Mouse (Mus musculus) thymus, postnatal 14 days (tissue): ENCODE measurements at regions not wholly inside any gene's neighbourhood (a gene's known extent, or its start where the extent isn't known, plus 50 kb on each side); places are given as distances from the start of the nearest gene placed in this dataset.

Experiments used
- DNase-seq: peaks from one replicate; pipeline ENCODE4 v3.0.0; 2021

DNA sequence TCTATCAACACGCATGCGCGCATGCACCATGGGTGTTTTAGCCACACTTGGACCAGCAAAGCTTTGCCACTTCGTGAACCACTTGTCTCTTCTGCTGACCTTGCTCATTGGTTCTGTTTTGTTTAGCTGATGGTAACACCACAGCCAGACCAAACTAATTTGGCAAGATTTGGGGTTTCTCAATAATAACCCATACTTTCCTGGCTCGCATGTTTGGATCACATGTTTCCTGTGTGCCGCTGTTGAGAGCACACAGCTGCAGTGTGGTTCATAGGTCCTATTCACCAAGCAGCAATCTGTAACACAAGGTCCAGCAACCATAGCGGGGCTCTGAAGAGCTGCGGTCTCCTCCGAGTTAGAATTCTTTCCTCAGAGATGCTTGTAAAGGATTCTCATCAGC, 126.4 kb upstream of the Gas1 start:
- no peak for DNase-seq

DNA sequence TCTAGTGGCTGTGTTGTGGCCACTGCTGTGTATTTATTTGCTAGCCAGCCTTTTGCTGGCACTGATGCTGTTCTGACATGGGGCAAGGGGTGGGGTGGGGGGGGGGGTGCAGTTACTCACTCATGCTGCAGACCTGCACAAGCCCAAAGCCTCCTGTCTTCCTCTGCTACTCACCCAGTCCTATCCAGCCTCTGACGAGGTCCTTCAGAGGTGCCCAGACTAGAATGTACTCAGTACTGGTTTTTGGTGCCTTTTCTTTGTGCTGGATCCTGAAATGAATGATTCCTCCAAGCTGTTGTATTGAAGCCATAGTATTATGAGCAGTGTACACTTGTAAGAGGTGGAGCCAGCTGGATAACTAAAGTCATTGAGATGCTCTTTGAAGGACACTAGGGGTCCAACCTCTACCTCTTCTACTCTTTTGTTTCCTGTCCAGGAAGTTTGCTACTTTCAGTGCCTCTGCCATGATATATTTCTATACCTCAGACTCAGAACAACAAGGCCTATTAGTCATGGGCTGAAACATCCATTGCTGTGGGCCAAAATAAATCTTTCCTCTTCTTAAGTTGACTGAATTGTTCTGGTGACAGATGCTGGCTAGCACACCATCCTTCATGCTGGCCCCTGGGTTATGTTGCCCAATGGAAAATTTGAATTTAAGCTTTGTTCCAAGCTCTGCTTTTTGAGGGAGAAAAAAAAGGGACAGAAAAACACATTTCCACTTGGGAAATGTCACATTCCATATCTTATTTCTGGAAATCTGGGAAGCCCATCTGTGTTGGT, 128.1 kb upstream of the Gas1 start:
- no peak for DNase-seq

DNA sequence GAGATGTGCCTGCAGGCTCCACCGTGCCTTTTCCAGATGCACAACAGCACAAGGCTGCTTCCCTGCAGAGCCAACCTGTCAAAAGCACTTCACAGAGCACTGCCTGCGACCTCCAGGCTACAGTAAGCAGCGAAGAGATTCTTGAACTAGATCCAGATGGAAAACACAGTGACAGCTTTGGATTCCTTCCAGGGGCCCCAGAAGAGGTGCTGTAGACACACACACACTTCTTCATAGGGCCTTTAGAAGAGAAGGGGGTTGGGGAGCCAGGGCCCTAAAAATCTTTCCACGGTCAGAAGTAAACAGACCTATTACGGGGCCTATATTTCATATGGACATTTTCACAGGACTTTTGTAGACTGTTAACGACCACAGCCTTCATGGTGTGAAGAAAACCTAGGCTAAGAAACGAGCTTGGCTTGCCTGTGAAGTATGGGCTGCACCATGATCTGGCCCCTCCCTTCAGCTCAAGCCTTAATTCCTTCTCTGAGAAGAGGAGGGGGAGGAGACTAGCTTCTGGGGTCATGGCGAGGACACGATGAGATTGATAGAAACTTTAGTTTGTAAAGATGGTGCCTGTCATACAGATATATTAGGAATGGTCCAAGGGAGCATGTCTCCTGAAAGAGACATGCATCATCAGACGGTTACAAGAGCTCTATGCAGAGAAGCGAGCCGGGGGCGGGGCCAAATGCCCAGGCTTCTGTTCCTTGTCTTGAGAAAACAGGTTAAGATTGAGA, 131.1 kb upstream of the Gas1 start:
- no peak for DNase-seq

DNA sequence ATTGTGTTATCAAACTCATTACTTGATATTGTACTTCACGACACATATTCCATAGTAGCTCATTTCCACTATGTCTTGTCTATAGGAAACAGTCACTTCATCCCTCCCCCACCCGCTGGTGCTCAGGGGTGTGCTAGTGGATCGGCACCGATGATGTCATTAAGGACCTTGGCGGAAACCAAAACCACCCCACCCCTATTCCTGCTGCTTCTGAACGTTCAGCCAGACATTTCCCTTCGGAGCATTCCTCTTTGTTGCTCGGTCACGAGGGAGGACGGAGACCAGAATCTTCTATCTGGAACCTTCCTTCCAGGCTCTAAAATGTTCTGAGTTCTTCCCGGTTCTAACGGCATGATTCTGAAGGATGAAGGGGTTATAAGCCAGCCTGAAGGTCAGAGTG, 132.3 kb upstream of the Gas1 start:
- DNase-seq, result no peak

DNA sequence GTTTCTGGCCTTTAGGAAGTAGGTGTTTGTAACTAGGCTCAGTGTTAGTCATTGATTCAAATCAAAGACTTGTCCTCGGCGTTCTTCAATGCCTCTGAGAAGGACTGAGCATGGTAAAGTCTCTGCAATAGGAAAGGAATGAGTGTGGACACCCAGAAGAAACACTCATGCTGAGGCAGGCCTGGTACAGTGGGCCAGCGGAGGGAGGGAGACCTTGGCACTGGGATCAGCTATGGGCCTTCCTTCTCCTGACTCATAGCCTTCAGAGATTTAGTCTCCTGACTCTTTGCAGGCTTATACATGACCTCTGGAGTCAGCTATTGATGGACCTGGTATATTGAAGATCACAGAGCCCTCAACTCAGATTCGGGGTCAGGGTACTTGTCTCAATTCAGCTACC, 132.8 kb upstream of the Gas1 start:
- no peak for DNase-seq

DNA sequence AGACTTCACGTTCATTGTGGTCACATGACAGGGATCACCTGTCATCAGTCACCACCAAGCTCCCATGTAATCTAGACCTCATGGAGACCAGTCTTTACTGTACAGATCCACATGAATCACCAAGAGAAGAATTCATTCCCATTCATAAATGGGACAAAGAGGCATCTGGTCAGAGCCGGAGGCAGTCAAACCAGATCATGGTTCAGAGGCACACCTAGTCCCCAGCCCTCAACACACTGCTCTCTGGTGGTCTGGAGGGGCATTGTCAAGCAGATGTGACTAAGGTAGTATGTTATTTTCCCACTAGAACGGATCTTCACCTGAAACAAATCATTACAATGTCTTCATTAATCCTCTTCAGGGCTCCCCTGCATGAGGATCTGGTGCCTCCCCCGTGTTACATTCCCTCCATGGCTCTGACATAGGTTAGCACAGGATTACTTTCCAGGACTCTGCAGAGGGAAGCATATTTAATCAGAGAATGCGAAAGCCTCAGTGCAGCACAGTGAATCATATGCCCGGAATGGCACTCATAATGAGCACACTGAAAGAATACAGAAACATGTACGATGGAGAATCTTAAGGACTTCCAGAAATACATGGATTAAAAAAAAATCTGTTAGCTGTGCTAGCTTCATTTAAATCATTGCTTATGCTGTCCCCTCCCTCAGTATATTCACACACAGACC, 135.4 kb upstream of the Gas1 start:
- DNase-seq, result no peak

DNA sequence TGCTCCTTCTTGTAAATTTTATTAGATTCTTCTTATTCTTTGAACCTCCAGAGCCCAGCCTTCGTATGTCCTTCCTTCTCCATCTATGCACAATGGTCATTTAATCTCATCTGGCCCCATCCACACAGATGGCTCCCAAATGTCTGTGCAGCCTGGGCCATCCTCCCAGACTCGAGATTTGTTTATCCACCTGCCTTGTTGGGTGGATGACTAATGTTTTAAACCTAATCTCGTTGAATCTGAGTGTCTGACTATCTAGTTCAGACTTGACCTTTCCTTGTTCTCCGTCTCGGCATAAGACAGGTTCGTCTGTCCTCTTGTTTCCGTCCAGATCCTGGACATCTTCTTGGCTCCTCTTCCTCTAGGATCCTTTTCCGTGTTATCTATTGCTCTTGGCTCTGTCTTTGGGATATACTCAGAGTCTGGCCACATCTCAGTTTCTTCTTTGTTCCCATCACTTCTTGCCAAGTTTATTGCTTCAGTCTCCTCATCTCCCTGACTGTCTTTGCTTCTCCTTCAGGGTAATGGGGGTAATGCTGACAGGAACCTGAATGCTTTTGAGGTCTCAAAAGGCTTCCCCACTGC, 141.4 kb upstream of the Gas1 start:
- no peak for DNase-seq

DNA sequence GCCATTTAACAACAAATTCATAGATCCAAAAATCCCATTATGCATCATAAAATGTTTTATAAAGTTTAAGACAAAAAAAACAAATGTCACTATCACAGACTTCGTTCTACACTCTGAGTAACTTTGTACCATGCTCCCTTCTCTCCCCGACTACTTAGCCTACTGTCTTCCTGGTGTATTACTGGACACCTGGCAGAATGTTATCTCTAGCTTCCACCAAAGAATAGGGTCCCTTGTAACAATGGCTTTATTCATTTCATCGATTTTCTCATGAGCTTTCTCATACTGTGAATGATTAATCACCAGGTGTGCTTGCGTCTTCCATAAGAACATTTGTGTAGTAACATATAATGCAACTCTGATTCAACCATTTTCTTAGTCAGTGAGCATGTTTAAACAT, 142.1 kb upstream of the Gas1 start:
- DNase-seq, result no peak

DNA sequence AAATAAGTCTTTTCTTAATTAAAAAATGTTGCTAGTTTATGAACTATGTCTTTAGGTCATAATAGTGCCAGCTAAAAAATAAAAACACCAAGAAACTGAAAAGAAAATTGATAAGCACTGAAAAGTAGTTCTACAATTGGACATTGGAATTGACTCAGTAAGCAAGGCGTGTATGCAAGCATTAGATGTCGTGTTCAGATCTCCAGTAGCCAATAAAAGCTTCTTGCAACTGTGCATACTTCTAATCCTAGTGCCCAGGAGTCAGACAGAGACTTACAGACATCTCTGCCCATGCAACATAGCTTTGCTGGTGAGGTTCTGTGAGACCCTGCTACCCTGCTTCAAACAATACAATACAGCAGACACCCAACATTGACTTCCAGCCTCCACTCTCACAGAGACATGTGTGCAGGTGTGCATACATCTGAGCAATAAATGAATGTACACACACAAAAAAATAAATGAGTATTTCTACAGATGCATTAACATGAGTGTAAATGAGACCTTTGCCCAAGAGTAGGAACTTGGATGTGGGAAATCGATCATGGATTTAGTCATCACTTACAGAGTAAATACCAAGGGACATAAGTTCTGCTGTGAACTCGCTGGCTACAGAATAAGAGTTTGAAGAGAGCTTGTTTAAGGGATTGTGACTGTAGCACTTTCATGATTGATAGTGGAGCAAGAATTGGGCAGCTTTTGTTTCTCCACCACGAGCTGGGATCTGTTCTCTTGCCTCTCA, 142.9 kb upstream of the Gas1 start:
- DNase-seq, result no peak

DNA sequence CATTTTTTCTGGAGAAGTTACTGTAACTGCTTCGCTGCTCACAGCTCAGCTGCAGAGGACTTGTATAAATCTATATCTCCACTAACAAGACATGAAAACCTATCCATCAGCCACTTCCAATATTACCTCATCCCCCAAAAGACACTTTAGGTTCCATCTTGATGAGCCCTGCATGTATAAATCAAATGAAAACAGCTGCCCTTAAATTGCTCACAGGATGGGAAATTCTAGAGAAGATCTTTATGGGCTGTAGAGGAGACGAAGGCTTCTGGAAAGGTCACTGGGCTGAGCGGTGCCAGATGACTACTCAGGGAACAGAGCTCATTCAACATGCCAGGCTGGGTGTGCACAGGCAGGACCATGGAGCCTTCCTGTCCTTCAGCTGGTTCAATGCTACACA, 145.4 kb upstream of the Gas1 start:
- DNase-seq, result no peak

DNA sequence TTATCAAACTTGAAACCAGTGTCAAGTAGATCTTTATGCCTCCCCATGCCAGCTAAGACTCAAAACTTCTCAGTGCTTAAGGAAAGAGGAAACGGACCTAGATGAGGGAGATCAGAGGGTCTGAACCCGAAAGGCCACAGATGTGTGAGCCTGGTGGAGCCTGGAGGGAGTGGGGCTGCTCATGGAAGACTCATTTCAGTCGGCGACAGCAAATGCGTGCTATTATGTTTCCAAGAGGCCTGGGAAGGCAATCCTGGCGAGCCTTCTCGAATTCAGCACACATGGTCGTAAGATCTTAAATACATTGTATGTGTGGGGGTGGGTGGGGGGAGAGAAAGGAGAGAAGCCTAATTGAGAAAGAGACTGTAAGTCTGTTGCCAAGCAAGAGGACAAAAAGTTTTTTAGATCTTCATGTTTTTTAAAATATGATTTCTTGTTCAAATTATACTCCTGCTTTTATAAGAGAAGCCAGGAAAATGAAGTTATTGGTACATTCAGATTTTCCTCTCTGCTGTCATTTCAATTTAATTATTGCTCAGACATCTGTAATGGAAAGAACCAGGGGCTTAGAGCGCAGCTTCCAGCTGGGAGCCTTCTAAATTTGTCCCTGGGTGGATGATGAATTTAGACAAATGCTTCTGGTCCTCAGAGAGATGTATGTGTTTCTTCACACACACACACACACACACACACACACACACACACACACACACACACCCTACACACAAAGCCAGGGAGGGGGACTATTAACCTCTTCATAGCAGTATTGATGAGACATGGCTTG, 153.5 kb upstream of the Gas1 start:
- no peak for DNase-seq

DNA sequence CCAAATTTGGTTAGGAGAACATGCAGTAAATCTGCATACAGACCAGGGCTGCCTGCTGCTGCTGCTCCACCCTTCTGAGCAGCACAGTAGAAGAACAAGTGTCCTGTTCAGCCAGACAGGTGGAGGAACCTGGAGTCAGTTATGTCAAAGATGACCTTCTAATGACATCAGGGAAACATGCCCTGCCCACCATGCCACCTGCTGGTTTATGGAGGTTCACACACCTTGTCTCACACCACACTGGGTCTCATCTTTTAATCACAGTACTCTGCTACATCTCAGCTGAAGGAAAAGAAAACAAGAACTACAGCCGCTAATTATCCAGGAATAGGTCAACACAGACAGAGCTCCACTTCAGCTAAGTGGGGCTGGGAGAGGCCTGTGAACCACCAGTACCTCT, 159.0 kb upstream of the Gas1 start:
- no peak for DNase-seq

DNA sequence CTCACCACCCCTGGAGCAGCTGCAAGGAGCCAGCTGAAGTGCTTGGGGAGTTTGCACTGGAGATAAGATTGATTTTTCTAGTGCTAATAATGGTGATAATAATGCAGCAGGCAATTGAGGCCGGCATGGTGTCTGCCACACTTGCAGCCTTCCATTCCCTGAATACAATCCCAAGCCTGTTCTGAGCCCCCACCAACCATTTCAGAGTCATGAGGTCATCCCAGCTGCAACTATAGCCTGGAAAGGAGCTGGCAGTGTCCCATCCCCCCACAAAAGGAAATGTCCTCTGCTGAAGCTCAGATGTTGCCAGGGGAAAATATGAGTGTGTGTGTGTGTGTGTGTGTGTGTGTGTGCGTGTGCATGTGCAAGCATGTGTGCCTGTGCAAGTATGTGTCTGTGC, 160.2 kb upstream of the Gas1 start:
- no peak for DNase-seq

DNA sequence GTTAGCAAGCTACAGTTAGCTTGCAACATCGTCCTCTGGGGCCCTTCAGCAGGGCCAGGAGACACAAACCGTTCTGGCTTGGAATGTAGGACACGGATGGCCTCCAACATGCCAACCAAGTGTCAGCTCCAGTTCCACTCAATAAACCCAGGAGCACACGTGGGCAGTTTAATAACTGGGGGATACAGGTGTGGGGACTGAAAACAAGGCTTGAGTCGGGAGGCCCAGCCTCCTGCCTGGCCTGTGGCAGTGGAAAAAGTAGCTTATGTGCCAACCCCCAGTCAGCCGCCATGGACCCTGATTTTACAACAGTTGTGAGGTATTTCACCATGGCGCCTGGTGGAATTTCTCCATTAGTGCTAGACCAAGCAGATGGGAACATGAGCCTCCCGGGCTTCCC, 160.9 kb upstream of the Gas1 start:
- no peak for DNase-seq

DNA sequence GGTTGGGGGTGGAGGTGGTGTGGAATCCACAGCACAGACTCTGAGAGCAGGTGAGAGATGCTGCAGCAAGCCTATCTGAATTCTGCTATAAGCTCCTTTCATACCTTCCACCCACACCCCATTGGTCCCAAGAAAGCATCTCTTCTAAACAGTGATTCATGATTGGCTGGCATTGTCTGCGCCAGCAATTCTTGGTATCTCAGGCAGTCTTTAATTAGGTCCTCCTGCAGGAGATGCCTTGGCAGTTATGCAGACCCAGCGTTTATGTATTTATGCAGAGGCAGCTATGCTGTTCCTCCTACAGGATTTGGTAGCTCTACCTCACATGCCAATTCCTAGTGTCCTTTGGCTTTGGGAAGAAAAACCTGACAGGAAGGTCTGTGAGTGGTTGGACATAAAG, 162.9 kb upstream of the Gas1 start:
- no peak for DNase-seq

DNA sequence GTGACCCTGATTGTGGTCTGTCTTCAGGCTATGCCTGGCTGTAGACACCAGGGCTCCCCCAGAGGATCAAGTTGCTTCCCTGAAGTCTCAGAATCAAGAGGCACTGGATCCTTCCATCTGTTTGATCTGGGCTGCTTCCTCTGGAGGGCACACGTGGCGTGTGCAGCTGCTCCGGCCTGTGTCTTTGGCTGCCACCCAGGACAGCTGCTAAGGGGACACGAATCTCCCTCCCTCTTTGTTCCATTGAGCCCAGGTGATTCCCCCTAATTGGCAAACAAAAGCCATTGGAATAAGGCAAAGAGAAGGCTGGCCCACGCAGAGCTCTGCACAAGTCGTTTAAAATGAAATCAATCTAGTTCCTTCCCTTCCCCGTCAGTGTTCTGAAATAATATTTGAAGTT, 170.7 kb upstream of the Gas1 start:
- DNase-seq, result no peak

DNA sequence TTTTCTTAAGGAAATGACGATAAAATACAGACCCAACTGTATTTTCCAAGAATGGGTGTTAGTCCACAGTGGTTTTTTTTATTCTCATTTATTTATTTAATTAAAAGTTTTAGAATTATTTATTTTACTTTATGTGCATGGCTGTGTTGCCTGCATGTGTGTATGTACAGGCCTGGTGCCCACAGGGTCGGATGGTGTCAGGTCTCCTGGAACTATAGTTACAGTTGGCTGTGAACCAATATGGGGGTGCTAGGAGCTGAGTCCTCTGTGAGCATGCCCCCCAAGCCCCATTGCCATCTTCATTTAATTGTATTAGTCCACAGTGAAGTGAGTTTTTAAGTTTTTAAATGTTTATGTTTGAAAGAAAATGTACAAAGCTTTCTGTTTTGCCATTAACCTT, 171.3 kb upstream of the Gas1 start:
- DNase-seq, result no peak

DNA sequence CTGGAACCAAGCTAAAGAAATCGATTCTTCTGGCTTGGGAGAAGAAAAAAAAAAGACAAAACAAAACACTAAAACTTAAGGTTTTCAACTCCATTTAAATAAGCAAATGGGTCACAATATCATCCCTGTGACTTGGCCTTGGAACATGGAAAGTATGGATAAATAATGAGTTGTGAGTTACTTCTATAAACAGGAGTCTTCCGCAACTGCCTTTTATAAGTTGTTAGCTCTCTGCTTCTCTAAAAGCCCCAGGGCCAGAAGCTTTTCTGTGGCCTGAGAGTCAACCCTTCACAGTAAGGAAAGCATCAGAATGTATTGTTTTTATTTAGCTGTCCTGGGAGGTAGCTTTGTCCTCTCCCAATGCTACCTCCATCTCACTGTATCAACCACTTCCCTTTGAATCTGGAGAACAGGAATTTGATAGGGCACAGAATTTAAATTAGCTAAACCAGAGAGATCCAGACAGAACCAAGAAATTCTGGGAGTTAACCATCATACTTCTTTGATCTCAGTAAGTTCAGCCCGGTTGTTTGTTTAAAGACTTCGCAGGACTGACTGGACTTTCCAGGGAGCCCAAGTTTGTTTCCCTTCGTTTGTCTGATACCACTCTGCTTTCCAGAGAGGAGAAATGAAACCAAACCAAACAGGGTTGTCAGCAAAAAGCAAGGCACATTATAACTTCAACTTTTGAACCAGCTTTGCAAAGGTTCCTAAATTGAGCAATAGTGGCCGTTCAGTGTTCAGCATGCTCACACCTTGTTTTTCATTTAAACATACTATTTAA, 178.7 kb upstream of the Gas1 start:
- no peak for DNase-seq

DNA sequence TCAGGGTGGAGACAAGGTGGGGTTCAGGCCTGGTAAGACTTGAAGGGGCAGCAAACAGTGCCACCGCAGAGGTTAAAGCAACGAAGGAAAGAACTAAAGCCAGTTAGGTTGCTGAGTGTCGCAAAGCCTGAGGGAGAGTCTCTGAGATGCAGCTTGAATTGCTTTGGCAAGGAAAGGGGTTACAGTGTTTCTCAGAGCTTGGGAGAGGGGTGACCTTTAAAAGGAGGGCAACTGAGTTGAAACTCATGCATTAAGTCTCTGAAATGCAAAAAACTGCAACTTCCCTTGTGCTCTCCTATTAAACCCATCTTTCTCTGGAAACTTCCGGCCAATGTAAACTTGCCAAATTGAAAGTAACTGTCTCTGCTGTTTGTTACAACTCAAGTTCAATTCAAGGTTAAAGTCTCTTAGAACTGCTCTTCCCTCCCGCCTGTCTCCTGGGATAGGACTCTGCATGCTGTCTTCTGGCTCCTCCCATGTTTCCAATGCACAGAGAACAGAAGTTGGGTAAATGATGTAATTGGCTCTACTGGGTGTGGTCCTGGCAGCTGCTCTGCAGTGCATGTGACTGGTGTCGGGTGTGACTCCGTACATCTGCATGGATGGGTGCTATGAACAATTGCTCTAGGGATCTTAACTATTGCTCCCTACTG, 181.4 kb upstream of the Gas1 start:
- DNase-seq, result no peak

DNA sequence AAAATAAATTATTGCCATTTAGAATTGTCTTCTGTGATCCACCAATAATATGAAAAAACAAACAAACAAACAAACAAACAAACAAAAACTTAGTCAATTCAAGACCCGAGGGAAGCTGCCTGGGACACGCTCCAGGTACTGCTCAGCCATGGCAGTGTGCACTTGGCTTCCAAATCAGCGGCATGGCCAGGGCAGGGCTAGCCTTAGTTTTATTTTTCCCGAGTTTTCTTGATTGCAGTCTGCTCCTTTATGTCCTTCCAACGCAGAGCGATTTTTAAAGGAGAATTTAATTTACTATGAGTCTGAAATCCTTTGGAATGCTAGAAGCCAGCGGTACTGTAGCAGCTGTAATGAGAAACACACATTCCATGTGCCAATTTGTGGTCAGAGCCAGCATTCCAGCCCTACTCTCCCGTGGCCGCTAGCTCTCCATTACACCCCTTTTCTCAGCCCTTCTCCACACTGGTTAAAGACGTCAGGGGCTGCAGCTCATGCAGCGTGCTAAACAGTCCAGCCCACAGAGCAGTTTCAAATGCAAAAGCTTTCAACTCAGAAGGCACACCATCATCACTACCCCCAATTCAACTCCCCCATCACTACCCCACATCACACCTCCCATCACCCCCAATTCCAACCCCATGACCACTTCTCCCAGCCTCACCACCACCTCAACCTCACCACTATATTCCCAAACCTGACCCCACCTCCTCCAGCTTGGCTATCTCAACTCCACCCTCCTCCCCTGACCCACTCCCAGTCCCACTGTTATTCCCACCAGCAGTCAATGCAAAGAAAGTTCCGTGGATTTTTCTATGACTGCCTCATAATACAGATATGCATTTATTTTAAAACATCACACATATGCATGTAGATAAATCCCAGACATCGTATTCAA, 187.9 kb upstream of the Gas1 start:
- DNase-seq, result no peak
